Mouse (Mus musculus) heart, embryonic 16.5 days (tissue): Measurements from ENCODE around the gene Ksr2. TPM values are rescaled to one million over a fixed set of nuclear protein-coding genes. Genes with fewer than 3 reads are reported as not detected.

Experiments used
- ATAC-seq: fragments of 200-750 bp; cut with Nextera tagmentation; replicated peaks from 2 replicates; pipeline ENCODE4 v1.8.0; 2017; ENCODE audit warnings: moderate number of reproducible peaks; ENCODE audit not compliant: insufficient read depth, low FRiP score; ENCODE audit errors: extremely low read depth
- H3K27ac ChIP-seq: fragments of 300-500 bp; sonication (generic); 2 replicates; pipeline ENCODE4 v1.5.1; 2014; ENCODE audit warnings: mild to moderate bottlenecking, low read length, control low read depth, moderate library complexity
- H3K27me3 ChIP-seq: fragments of 300-500 bp; sonication (generic); 2 replicates; pipeline ENCODE4 v1.6.1; 2014; ENCODE audit warnings: low read length, mixed read lengths; ENCODE audit not compliant: control insufficient read depth, insufficient read depth
- H3K36me3 ChIP-seq: fragments of 300-500 bp; sonication (generic); 2 replicates; pipeline ENCODE4 v1.6.1; 2014; ENCODE audit not compliant: control insufficient read depth, insufficient read depth
- H3K4me1 ChIP-seq: fragments of 300-500 bp; sonication (generic); 2 replicates; pipeline ENCODE4 v1.6.1; 2014; ENCODE audit warnings: low read length, mixed read lengths; ENCODE audit not compliant: control insufficient read depth, insufficient read depth
- H3K4me2 ChIP-seq: fragments of 300-500 bp; sonication (generic); 2 replicates; pipeline ENCODE4 v1.6.1; 2014; ENCODE audit warnings: low read depth, mild to moderate bottlenecking, control low read depth, low read length
- H3K4me3 ChIP-seq: fragments of 300-500 bp; sonication (generic); 2 replicates; pipeline ENCODE4 v1.5.1; 2014; ENCODE audit warnings: mild to moderate bottlenecking, control low read depth, low read length
- H3K9ac ChIP-seq: fragments of 300-500 bp; sonication (generic); 2 replicates; pipeline ENCODE4 v1.6.1; 2014; ENCODE audit warnings: low read length, control low read depth
- H3K9me3 ChIP-seq: fragments of 300-500 bp; sonication (generic); replicated peaks from 2 replicates; pipeline ENCODE4 v1.6.1; 2016; ENCODE audit warnings: low read length; ENCODE audit not compliant: control insufficient read depth
- WGBS: fragments of 180-500 bp; shearing (Covaris S2); extraction: QIAGEN DNeasy Blood & Tissue Kit; methylation state at CpG from one replicate; pipeline ENCODE4 v1.1.7; 2014; 5-methylcytosine and 5-hydroxymethylcytosine counted together
- polyA plus RNA-seq: library from polyadenylated mRNA; unstranded; fragments of >200 nt; fragmentation: Nextera tagmentation; extraction: Ambion mirVana; gene quantifications from 2 replicates; pipeline ENCODE4 v1.2.1, GENCODE M21; 2015

The Ksr2 gene
- polyA plus RNA-seq, 1 experiment from 2014 or later = 0.05 TPM

DNA sequence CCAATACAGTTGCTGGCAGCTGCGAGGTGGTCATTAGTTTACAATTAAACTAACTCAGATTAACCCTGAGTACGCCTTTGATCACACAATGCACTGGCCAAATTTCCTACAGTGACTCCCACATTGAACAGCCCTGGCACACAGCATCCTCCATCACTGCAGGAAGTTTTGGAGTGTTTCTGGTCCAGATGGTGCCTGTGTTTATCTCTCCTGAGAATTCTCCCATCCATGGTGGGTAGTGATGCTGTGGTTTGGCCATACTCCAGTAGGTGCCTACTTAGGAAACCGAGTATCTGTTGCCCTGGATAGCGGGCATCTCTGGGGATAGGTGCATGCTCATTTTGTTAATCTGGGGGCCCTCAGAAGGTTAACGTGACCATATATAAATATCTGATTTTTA lies 163.8 kb downstream of the Ksr2 start:
- Histone ChIP-seq H3K9me3 (no peaks in the 10 kb centered on the region), H3K36me3 (no peaks in the 10 kb centered on the region), H3K4me2 (no peak overlapping the region), H3K9ac (no peak overlapping the region), H3K27me3 (no peaks in the 10 kb centered on the region), H3K4me3 (no peak overlapping the region), H3K27ac (no peak overlapping the region), H3K4me1 (no peaks in the 10 kb centered on the region)
- 77% methylated on average over 5 of the region's 5 CpGs for WGBS
- no peak for ATAC-seq

GRCm38 (mm10) chr5:117581711-117582110 lies 167.9 kb downstream of the Ksr2 start:
- Histone ChIP-seq H3K4me3 (no peak overlapping the region), H3K36me3 (no peaks in the 10 kb centered on the region), H3K4me2 (no peak overlapping the region), H3K9ac (no peak overlapping the region), H3K4me1 (no peaks in the 10 kb centered on the region), H3K27ac (no peak overlapping the region), H3K27me3 (no peaks in the 10 kb centered on the region), H3K9me3 (no peaks in the 10 kb centered on the region)
- 79% methylated on average over 3 of the region's 3 CpGs for WGBS
- no peak for ATAC-seq

DNA sequence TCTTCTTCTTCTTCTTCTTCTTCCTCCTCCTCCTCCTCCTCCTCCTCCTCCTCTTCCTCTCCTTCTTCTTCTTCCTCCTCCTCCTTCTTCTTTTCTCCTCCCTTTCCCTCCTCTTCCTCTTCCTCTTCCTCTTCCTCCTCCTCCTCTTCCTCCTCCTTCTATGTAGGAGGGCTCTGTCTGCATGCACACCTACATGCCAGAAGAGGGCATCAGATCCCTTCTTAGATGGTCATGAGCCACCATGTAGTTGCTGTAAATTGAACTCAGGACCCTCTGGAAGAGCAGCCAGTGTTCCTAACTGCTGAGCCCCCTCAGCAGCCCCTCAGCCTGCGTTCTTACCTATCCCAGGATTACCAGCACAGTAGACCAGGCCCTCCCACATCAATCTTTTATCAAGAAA lies 170.6 kb downstream of the Ksr2 start:
- WGBS = 43% methylated on average over 1 of the region's 1 CpGs
- no peaks in the 10 kb centered on the region for H3K9me3 ChIP-seq
- no peak overlapping the region for H3K9ac ChIP-seq
- H3K27ac ChIP-seq = no peak overlapping the region
- no peak overlapping the region for H3K4me2 ChIP-seq
- H3K36me3 ChIP-seq = no peaks in the 10 kb centered on the region
- no peak for ATAC-seq
- H3K4me1 ChIP-seq = no peaks in the 10 kb centered on the region
- H3K27me3 ChIP-seq = no peaks in the 10 kb centered on the region
- no peak overlapping the region for H3K4me3 ChIP-seq

- Histone ChIP-seq H3K27me3 (no peaks in the 10 kb centered on the region), H3K4me3 (no peak overlapping the region), H3K9ac (no peak overlapping the region), H3K27ac (no peak overlapping the region), H3K36me3 (no peaks in the 10 kb centered on the region), H3K4me1 (no peaks in the 10 kb centered on the region), H3K9me3 (no peaks in the 10 kb centered on the region), H3K4me2 (no peak overlapping the region)
- no peak for ATAC-seq
- WGBS = 52% methylated on average over 6 of the region's 6 CpGs
These were observed 175.5 kb downstream of the Ksr2 start for GRCm38 (mm10) chr5:117589266-117589665.

DNA sequence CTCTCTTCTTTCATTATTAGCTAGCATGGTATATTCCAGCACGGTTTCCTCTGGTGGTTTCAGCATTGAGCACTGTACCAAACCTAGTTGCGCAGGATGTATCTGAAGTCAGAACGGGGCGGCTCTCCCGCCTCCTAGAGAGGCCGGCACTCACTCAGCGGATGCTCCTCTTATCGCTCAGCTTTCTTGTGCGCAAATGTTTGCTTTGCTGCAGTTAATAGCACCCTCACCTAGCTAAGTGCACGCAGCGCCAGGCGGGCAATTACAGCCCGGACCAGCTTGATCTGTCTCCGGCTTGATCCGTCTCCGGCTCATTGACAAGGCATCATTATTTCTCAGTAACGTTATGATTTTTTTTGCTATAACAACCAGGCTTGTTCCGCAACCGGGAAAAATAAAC lies 179.5 kb downstream of the Ksr2 start:
- no peaks in the 10 kb centered on the region for H3K36me3 ChIP-seq
- no peak overlapping the region for H3K4me2 ChIP-seq
- no peak overlapping the region for H3K4me3 ChIP-seq
- no peaks in the 10 kb centered on the region for H3K27me3 ChIP-seq
- no peak overlapping the region for H3K27ac ChIP-seq
- ATAC-seq = no peak
- 55% methylated on average over 19 of the region's 19 CpGs for WGBS
- H3K9me3 ChIP-seq = no peaks in the 10 kb centered on the region
- H3K9ac ChIP-seq = no peak overlapping the region
- H3K4me1 ChIP-seq = no peaks in the 10 kb centered on the region

DNA sequence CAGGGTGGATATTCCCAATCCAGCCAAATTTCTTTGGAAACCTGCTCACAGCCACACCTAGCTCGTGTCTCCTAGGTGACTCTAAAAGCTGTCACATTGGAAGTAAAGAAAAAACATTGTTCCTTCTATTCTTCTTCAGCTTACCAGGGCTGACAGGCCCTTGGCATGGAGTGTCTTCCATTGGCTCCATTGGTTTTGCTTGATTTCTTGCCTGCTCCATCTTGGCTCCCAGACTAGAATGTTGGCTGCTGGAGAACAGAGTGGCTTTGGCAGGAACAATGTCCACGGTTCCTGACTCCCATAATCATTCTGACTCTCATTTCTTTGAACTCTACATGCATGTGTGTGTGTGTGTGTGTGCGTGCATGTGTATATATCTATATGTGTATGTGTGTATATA lies 183.0 kb downstream of the Ksr2 start:
- Histone ChIP-seq H3K27ac (no peak overlapping the region), H3K4me2 (no peak overlapping the region), H3K36me3 (no peaks in the 10 kb centered on the region), H3K9me3 (no peaks in the 10 kb centered on the region), H3K27me3 (no peaks in the 10 kb centered on the region), H3K4me1 (no peaks in the 10 kb centered on the region), H3K9ac (no peak overlapping the region), H3K4me3 (no peak overlapping the region)
- ATAC-seq = no peak
- 81% methylated on average over 3 of the region's 3 CpGs for WGBS

GRCm38 (mm10) chr5:117602026-117602425 lies 188.2 kb downstream of the Ksr2 start:
- Histone ChIP-seq H3K9ac (no peak overlapping the region), H3K4me2 (no peak overlapping the region), H3K4me1 (no peaks in the 10 kb centered on the region), H3K27me3 (no peaks in the 10 kb centered on the region), H3K36me3 (no peaks in the 10 kb centered on the region), H3K27ac (no peak overlapping the region), H3K4me3 (no peak overlapping the region), H3K9me3 (no peaks in the 10 kb centered on the region)
- no peak for ATAC-seq
- 62% methylated on average over 9 of the region's 9 CpGs for WGBS

- WGBS = 51% methylated on average over 15 of the region's 15 CpGs
- Histone ChIP-seq H3K27ac (no peak overlapping the region), H3K36me3 (no peaks in the 10 kb centered on the region), H3K9me3 (no peaks in the 10 kb centered on the region), H3K9ac (no peak overlapping the region), H3K4me1 (no peaks in the 10 kb centered on the region), H3K4me2 (no peak overlapping the region), H3K4me3 (no peak overlapping the region), H3K27me3 (no peaks in the 10 kb centered on the region)
- ATAC-seq = no peak
These were observed 194.0 kb downstream of the Ksr2 start for GRCm38 (mm10) chr5:117607761-117608309.

DNA sequence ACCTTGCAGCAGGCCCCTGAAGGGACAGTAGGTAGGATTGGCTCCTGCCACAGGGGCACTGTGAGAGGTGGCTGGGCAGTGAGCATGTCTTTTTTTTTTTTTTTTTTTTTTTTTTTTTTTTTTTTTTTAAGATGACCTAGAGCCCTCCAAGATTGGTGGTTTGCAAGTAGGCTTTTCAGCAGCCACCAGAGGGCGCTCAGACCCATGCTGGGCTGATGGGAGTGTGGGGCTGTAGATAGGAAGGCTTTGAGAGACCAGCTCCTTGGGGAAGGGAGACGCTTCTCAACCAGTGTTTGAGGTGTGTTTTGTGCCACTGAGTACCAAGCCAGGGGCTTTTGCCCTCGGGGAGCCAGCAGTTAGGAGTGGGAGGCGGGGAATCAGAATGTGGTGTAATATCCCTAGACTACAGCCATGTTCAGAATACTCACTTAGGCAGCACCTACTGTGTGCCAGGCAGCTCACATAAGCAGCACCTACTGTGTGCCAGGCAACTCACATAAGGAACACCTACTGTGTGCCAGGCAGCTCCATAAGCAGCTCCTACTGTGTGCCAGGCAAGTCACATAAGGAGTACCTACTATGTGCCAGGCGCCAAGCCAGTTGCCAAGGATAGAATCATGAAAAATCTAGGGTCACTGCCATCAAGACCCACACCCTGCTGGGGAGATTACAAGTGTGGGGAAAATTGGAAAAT lies 200.7 kb downstream of the Ksr2 start:
- WGBS = 36% methylated on average over 5 of the region's 5 CpGs
- Histone ChIP-seq H3K27me3 (no peaks in the 10 kb centered on the region), H3K9me3 (no peaks in the 10 kb centered on the region), H3K9ac (no peak overlapping the region), H3K4me2 (no peak overlapping the region), H3K4me3 (no peak overlapping the region), H3K27ac (no peak overlapping the region), H3K36me3 (no peaks in the 10 kb centered on the region), H3K4me1 (no peaks in the 10 kb centered on the region)
- no peak for ATAC-seq
